Mouse (Mus musculus): ENCODE measurements around the gene Numb.

- no peak for TF ChIP-seq CTCF (IDR thresholded peaks at IDR 0.05; ENCODE audit: control insufficient read depth, insufficient read depth, insufficient read length)
- TF ChIP-seq FOSL1 (IDR thresholded peaks at IDR 0.05; ENCODE audit: insufficient read depth, low read length, poor library complexity, severe bottlenecking) = no peak
- TF ChIP-seq MYOG (IDR thresholded peaks at IDR 0.05; ENCODE audit: control insufficient read depth, extremely low read depth, insufficient read length) = no peak
These were observed 6.0 kb upstream of the Numb start for GRCm38 (mm10) chr12:83927747-83928146.
